Mouse (Mus musculus): ENCODE measurements around the gene 4930556J24Rik. TPM values are rescaled to one million over a fixed set of nuclear protein-coding genes. Genes with fewer than 3 reads are reported as not detected.

Gene 4930556J24Rik
- polyA plus RNA-seq, 1 experiment from 2014 or later = 1.2 TPM

DNA sequence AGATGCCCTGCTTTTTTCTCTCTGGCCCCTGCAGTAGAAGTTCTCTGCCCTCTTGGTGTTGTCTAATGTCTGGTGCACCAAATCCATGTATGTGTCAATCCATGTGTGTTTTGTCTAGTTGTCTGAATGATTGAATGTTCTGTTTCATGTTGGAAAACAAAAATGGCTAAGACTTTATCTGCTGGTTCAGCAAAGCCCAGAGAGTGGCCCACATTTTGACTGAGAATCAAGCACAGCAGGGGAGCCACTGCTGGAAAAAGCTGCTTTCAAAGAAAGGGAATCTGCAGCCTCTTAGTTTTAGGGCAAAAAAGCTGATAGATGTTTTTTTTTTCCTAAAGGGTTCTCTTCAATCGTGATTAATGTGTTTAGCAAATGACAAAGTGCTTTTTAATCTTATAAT, 30.2 kb downstream of the 4930556J24Rik start:
- no peaks in the 10 kb centered on the region for H3K36me3 ChIP-seq (ENCODE audit: insufficient read depth, low read length)
- no peak overlapping the region for H3K4me2 ChIP-seq (ENCODE audit: low read length)
- no peak for DNase-seq (ENCODE audit: low spot score)
- H3K4me1 ChIP-seq (replicated peaks; ENCODE audit: insufficient read depth, low read length) = no peaks in the 10 kb centered on the region
- H3K9ac ChIP-seq (ENCODE audit: low read depth, low read length) = no peak overlapping the region
- H3K4me3 ChIP-seq (replicated peaks; ENCODE audit: low read depth, low read length) = no peak overlapping the region
- ATAC-seq (replicated peaks; ENCODE audit: low FRiP score, low read depth) = no peak
- no peaks in the 10 kb centered on the region for H3K27me3 ChIP-seq (ENCODE audit: insufficient read depth, low read length)
- 19% methylated on average over 1 of the region's 1 CpGs for WGBS
- TF ChIP-seq CTCF (IDR thresholded peaks at IDR 0.05; ENCODE audit: low read depth) = no peak
- no peaks in the 10 kb centered on the region for H3K9me3 ChIP-seq (replicated peaks; ENCODE audit: low read length)
- H3K27ac ChIP-seq = no peak overlapping the region

DNA sequence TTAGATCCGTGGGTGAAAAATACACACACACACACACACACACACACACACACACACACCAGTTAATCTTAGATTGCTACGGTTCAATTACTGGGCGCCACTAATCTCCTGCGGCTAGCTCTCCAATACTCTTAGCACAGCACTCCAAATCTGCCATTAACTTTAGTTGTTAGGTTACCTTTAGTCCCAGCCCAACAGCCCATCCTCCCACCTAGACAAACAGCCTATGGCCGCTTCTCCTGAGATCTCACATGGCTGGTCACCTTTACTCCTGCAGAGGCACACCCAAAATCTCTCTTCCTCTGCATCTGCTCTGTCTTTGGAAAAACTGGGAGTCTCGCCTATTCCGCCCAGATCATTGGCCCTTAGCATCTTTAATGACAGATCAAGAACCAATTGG, 35.2 kb downstream of the 4930556J24Rik start:
- no peak for DNase-seq (ENCODE audit: low spot score)

DNA sequence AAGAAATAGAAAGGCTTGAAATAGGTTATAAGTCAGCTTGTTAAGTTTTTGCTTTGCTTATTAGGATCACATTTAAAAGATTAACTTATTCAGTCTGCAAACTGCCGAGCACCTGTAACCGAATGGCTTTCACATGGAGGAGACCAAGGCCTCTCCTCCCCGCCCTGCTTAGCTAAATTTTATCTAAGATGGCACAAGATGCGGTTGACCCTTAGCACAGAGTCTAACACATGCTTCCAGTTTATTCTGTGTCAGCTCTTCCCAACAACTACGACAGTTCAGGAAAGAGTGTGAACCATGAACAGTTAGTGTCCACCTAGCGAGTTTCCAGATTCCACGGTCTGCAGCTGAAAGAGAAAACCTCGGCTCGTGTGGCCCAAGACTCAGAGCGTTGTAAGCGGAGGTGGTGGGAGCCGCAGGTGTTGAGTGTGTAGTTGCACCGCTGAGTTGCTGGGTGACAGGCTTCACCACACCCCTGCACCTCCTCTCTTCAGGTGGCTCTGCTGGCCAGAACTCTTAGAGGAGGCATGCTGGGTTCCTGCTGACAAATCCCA, 39.2 kb downstream of the 4930556J24Rik start:
- no peak overlapping the region for H3K4me2 ChIP-seq (ENCODE audit: low read length)
- WGBS = 74% methylated on average over 13 of the region's 13 CpGs
- DNase-seq (ENCODE audit: low spot score) (no peak), ATAC-seq (replicated peaks; ENCODE audit: low FRiP score, low read depth) (peak; percentile 81; the same call in 1 of the 2 replicates)
- no peaks in the 10 kb centered on the region for H3K36me3 ChIP-seq (ENCODE audit: insufficient read depth, low read length)
- no peak for TF ChIP-seq CTCF (IDR thresholded peaks at IDR 0.05; ENCODE audit: low read depth)
- H3K9me3 ChIP-seq (replicated peaks; ENCODE audit: low read length) = no peaks in the 10 kb centered on the region
- peak overlapping the region; percentile 68 for H3K27ac ChIP-seq
- H3K4me1 ChIP-seq (replicated peaks; ENCODE audit: insufficient read depth, low read length) = 0 out of 2 replicates have a peak, but pooled peaks cover under 1% of the 10 kb centered on the region
- H3K9ac ChIP-seq (ENCODE audit: low read depth, low read length) = no peak overlapping the region
- no peak overlapping the region for H3K4me3 ChIP-seq (replicated peaks; ENCODE audit: low read depth, low read length)
- no peaks in the 10 kb centered on the region for H3K27me3 ChIP-seq (ENCODE audit: insufficient read depth, low read length)

More for the DNA sequence above, 35.2 kb downstream of the 4930556J24Rik start:
- H3K36me3 ChIP-seq (ENCODE audit: insufficient read depth, low read length) = no peaks in the 10 kb centered on the region
- no peak overlapping the region for H3K9ac ChIP-seq (ENCODE audit: low read depth, low read length)
- no peaks in the 10 kb centered on the region for H3K27me3 ChIP-seq (ENCODE audit: insufficient read depth, low read length)
- no peak overlapping the region for H3K4me3 ChIP-seq (replicated peaks; ENCODE audit: low read depth, low read length)
- TF ChIP-seq CTCF (IDR thresholded peaks at IDR 0.05; ENCODE audit: low read depth) = no peak
- H3K4me2 ChIP-seq (ENCODE audit: low read length) = no peak overlapping the region
- WGBS = 84% methylated on average over 7 of the region's 7 CpGs
- no peak overlapping the region for H3K27ac ChIP-seq
- H3K4me1 ChIP-seq (replicated peaks; ENCODE audit: insufficient read depth, low read length) = no peaks in the 10 kb centered on the region
- H3K9me3 ChIP-seq (replicated peaks; ENCODE audit: low read length) = no peaks in the 10 kb centered on the region
- ATAC-seq (replicated peaks; ENCODE audit: low FRiP score, low read depth) = no peak

DNA sequence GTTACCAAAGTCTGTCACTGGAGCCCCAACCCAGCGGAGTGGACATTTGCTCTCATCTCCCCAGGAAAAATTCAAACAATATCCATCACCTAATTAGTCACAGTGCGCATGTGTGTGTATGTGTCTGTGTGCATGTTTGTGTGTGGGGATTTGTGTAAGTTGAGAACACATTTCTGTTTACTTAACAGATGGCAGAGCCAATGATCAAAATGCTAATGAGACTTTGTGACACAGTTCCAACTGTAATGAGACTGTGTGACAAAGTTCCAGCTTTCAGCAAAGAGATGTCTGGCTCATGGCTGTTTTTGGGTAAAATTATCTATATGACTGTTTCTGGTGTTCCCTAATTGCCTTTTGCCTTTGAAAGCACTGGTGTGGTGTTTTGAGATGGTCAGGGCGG, 40.3 kb downstream of the 4930556J24Rik start:
- no peaks in the 10 kb centered on the region for H3K9me3 ChIP-seq (replicated peaks; ENCODE audit: low read length)
- no peak for TF ChIP-seq CTCF (IDR thresholded peaks at IDR 0.05; ENCODE audit: low read depth)
- H3K27me3 ChIP-seq (ENCODE audit: insufficient read depth, low read length) = no peaks in the 10 kb centered on the region
- DNase-seq (ENCODE audit: low spot score) (no peak), ATAC-seq (replicated peaks; ENCODE audit: low FRiP score, low read depth) (no peak)
- H3K9ac ChIP-seq (ENCODE audit: low read depth, low read length) = no peak overlapping the region
- WGBS = 84% methylated on average over 3 of the region's 3 CpGs
- no peak overlapping the region for H3K27ac ChIP-seq
- H3K36me3 ChIP-seq (ENCODE audit: insufficient read depth, low read length) = no peaks in the 10 kb centered on the region
- H3K4me1 ChIP-seq (replicated peaks; ENCODE audit: insufficient read depth, low read length) = 0 out of 2 replicates have a peak, but pooled peaks cover 7% of the 10 kb centered on the region
- H3K4me2 ChIP-seq (ENCODE audit: low read length) = no peak overlapping the region
- no peak overlapping the region for H3K4me3 ChIP-seq (replicated peaks; ENCODE audit: low read depth, low read length)

DNA sequence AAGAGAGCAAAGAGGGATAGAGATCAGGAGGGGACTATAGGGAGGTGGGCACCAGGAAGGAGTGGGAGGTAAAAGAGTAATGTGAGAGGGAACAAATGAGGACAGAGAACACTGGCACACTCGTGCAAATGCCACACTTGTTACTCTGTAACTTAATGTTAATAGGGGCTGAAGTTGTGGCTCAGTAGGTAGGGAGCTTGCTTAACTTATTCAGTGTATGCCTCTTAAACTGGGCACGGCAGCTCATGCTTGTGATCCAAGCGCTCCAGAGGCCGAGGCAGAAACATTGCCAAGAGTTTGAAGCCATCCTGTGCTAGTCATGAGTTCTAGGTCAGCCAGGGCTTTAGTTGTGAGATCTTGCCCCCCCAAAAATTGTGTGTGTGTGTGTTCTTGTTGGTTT, 41.4 kb downstream of the 4930556J24Rik start:
- Histone ChIP-seq H3K27ac (no peak overlapping the region), H3K27me3 (ENCODE audit: insufficient read depth, low read length) (no peaks in the 10 kb centered on the region), H3K4me2 (ENCODE audit: low read length) (no peak overlapping the region), H3K4me3 (replicated peaks; ENCODE audit: low read depth, low read length) (no peak overlapping the region), H3K4me1 (replicated peaks; ENCODE audit: insufficient read depth, low read length) (0 out of 2 replicates have a peak, but pooled peaks cover 12% of the 10 kb centered on the region), H3K9ac (ENCODE audit: low read depth, low read length) (no peak overlapping the region), H3K9me3 (replicated peaks; ENCODE audit: low read length) (no peaks in the 10 kb centered on the region), H3K36me3 (ENCODE audit: insufficient read depth, low read length) (no peaks in the 10 kb centered on the region)
- DNase-seq (ENCODE audit: low spot score) (no peak), ATAC-seq (replicated peaks; ENCODE audit: low FRiP score, low read depth) (no peak)
- no peak for TF ChIP-seq CTCF (IDR thresholded peaks at IDR 0.05; ENCODE audit: low read depth)
- WGBS = 60% methylated on average over 4 of the region's 4 CpGs

DNA sequence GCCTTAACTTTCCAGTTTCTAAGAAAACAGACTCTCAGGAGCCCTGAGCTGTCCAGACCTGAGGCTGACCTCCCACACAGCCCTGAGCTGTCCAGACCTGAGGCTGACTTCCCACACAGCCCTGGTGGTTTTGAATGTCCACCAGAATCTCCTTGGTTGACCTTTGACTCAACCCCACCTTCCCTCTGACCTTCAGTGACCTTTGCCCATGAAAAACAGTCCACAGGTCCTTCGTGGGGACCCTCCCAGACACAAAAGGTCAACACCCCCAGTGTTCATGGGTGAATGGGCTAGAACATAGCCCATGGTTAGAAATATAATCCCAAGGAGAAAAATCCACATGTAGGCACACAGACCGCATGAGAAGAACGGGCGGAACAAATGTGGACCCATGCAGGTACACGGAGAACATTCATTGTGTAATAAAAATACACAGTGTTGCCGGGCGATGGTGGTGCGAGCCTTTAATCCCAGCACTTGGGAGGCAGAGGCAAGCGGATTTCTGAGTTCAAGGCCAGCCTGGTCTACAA, 42.8 kb downstream of the 4930556J24Rik start:
- DNase-seq (ENCODE audit: low spot score) (no peak), ATAC-seq (replicated peaks; ENCODE audit: low FRiP score, low read depth) (no peak)
- Histone ChIP-seq H3K4me1 (replicated peaks; ENCODE audit: insufficient read depth, low read length) (0 out of 2 replicates have a peak, but pooled peaks cover 12% of the 10 kb centered on the region), H3K4me2 (ENCODE audit: low read length) (no peak overlapping the region), H3K9me3 (replicated peaks; ENCODE audit: low read length) (no peaks in the 10 kb centered on the region), H3K4me3 (replicated peaks; ENCODE audit: low read depth, low read length) (no peak overlapping the region), H3K27ac (no peak overlapping the region), H3K9ac (ENCODE audit: low read depth, low read length) (no peak overlapping the region), H3K36me3 (ENCODE audit: insufficient read depth, low read length) (no peaks in the 10 kb centered on the region), H3K27me3 (ENCODE audit: insufficient read depth, low read length) (no peaks in the 10 kb centered on the region)
- TF ChIP-seq CTCF (IDR thresholded peaks at IDR 0.05; ENCODE audit: low read depth) = no peak
- WGBS = 87% methylated on average over 9 of the region's 9 CpGs

Data from kidney, postnatal 0 days (tissue).